Mouse (Mus musculus): ENCODE results near the gene Sgms2.

DNA sequence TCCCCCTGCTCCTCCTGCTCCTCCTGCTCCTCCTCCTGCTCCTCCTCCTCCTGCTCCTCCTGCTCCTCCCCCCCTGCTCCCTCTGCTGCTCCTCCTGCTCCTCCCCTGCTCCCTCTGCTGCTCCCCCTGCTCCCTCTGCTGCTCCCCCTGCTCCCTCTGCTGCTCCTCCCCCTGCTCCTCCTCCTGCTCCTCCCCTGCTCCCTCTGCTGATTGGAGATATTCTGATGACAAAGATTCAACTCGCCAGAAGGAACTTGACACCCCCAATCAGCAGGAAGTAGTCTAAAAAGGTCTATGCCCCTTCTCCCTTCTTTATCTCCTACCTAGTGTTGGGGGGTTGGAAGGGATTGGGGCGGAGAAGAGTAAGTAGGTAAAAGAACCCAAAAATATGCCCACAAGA, 173.0 kb downstream of the Sgms2 start:
- no peak for TF ChIP-seq EP300 (IDR thresholded peaks at IDR 0.05; ENCODE audit: low read depth)
- TF ChIP-seq CTCF (IDR thresholded peaks at IDR 0.05; ENCODE audit: low read depth), result no peak

Measured in liver, postnatal 0 days (tissue).